Mouse (Mus musculus): ENCODE results near the gene Crhr1.

Gene Crhr1

GRCm38 (mm10) chr11:104132580-104133441 is at the start of gene Crhr1:
Crhr1 (plus strand) TSS chr11:104132855.
- peak; percentile 15 for DNase-seq (ENCODE audit: low spot score)

GRCm38 (mm10) chr11:104083248-104083647 is 49.4 kb upstream of the Crhr1 start:
- DNase-seq (ENCODE audit: low spot score): no peak

- DNase-seq (ENCODE audit: low spot score): no peak
Measured at GRCm38 (mm10) chr11:104083716-104084115, 48.9 kb upstream of the Crhr1 start.

GRCm38 (mm10) chr11:104088519-104088918 is 44.1 kb upstream of the Crhr1 start:
- no peak for DNase-seq (ENCODE audit: low spot score)

- no peak for DNase-seq (ENCODE audit: low spot score)
Measured at GRCm38 (mm10) chr11:104090769-104091168, 41.9 kb upstream of the Crhr1 start.

- DNase-seq (ENCODE audit: low spot score): no peak
Measured at GRCm38 (mm10) chr11:104095151-104095550, 37.5 kb upstream of the Crhr1 start.

GRCm38 (mm10) chr11:104096536-104096935 is 36.1 kb upstream of the Crhr1 start:
- no peak for DNase-seq (ENCODE audit: low spot score)

- peak; percentile 28 for DNase-seq (ENCODE audit: low spot score)
Measured at GRCm38 (mm10) chr11:104099542-104099941, 33.1 kb upstream of the Crhr1 start.

- DNase-seq (ENCODE audit: low spot score): no peak
Measured at GRCm38 (mm10) chr11:104102641-104103040, 30.0 kb upstream of the Crhr1 start.

- peak; percentile 49 for DNase-seq (ENCODE audit: low spot score)
Measured at GRCm38 (mm10) chr11:104106329-104106728, 26.3 kb upstream of the Crhr1 start.

GRCm38 (mm10) chr11:104106969-104107368 is 25.7 kb upstream of the Crhr1 start:
- DNase-seq (ENCODE audit: low spot score): no peak

- DNase-seq (ENCODE audit: low spot score): no peak
Measured at GRCm38 (mm10) chr11:104110366-104110765, 22.3 kb upstream of the Crhr1 start.

GRCm38 (mm10) chr11:104111851-104112250 is 20.8 kb upstream of the Crhr1 start:
- DNase-seq (ENCODE audit: low spot score): no peak

- no peak for DNase-seq (ENCODE audit: low spot score)
Measured at GRCm38 (mm10) chr11:104113699-104114098, 19.0 kb upstream of the Crhr1 start.

GRCm38 (mm10) chr11:104114690-104115089 is 18.0 kb upstream of the Crhr1 start:
- DNase-seq (ENCODE audit: low spot score): peak; percentile 19

GRCm38 (mm10) chr11:104118356-104118755 is 14.3 kb upstream of the Crhr1 start:
- no peak for DNase-seq (ENCODE audit: low spot score)

- no peak for DNase-seq (ENCODE audit: low spot score)
Measured at GRCm38 (mm10) chr11:104122966-104123365, 9.7 kb upstream of the Crhr1 start.

GRCm38 (mm10) chr11:104123479-104123878 is 9.2 kb upstream of the Crhr1 start:
- DNase-seq (ENCODE audit: low spot score): no peak

GRCm38 (mm10) chr11:104124582-104124981 is 8.1 kb upstream of the Crhr1 start:
- no peak for DNase-seq (ENCODE audit: low spot score)

GRCm38 (mm10) chr11:104129466-104129865 is 3.2 kb upstream of the Crhr1 start:
- DNase-seq (ENCODE audit: low spot score): no peak

GRCm38 (mm10) chr11:104130721-104131647 is 1.7 kb upstream of the Crhr1 start:
- no peak for DNase-seq (ENCODE audit: low spot score)

- DNase-seq (ENCODE audit: low spot score): peak; percentile 35
Measured at GRCm38 (mm10) chr11:104131756-104132155, 899 bp upstream of the Crhr1 start.
